Mouse (Mus musculus) kidney, embryonic 16.5 days (tissue): ENCODE results near the gene Nrf1. TPM values are rescaled to one million over a fixed set of nuclear protein-coding genes. Genes with fewer than 3 reads are reported as not detected.
A peak's percentile ranks its signal among the peaks of the same experiment; 100 is the strongest.

Experiments
- ATAC-seq: fragments of 200-750 bp; cut with Nextera tagmentation; 2 replicates; pipeline ENCODE4 v1.8.0; 2017; ENCODE audit warnings: moderate TSS enrichment; ENCODE audit not compliant: low FRiP score, low TSS enrichment
- H3K27ac ChIP-seq: fragments of 300-500 bp; sonication (generic); 2 replicates; pipeline ENCODE4 v1.5.1; 2014; ENCODE audit warnings: low read length
- H3K27me3 ChIP-seq: fragments of 300-500 bp; sonication (generic); 2 replicates; pipeline ENCODE4 v1.6.1; 2014; ENCODE audit warnings: low read length, control low read depth, mixed read lengths; ENCODE audit not compliant: insufficient read depth
- H3K36me3 ChIP-seq: fragments of 300-500 bp; sonication (generic); 2 replicates; pipeline ENCODE4 v1.6.1; 2014; ENCODE audit warnings: low read length, control low read depth, mixed read lengths; ENCODE audit not compliant: insufficient read depth
- H3K4me1 ChIP-seq: fragments of 300-500 bp; sonication (generic); 2 replicates; pipeline ENCODE4 v1.6.1; 2014; ENCODE audit warnings: low read length, control low read depth, mixed read lengths; ENCODE audit not compliant: insufficient read depth
- H3K4me2 ChIP-seq: fragments of 300-500 bp; sonication (generic); replicated peaks from 2 replicates; pipeline ENCODE4 v1.6.1; 2014; ENCODE audit warnings: low read depth, low read length
- H3K4me3 ChIP-seq: fragments of 300-500 bp; sonication (generic); 2 replicates; pipeline ENCODE4 v1.5.1; 2014; ENCODE audit warnings: mild to moderate bottlenecking, low read length
- H3K9ac ChIP-seq: fragments of 300-500 bp; sonication (generic); replicated peaks from 2 replicates; pipeline ENCODE4 v1.6.1; 2014; ENCODE audit warnings: low read length
- H3K9me3 ChIP-seq: fragments of 300-500 bp; sonication (generic); 2 replicates; pipeline ENCODE4 v1.6.1; 2016; ENCODE audit warnings: low read length, control low read depth
- WGBS: fragments of 180-500 bp; shearing (Covaris S2); extraction: QIAGEN DNeasy Blood & Tissue Kit; methylation state at CpG from one replicate; pipeline ENCODE4 v1.1.7; 2014; 5-methylcytosine and 5-hydroxymethylcytosine counted together
- polyA plus RNA-seq: library from polyadenylated mRNA; unstranded; fragments of >200 nt; fragmentation: Nextera tagmentation; extraction: Ambion mirVana; gene quantifications from 2 replicates; pipeline ENCODE4 v1.2.1, GENCODE M21; 2015

Nrf1 gene
- polyA plus RNA-seq, 1 experiment from 2014 or later = 68.2 TPM

- Histone ChIP-seq H3K36me3 (no peaks in the 10 kb centered on the region), H3K4me1 (0 out of 2 replicates have a peak, but pooled peaks cover 5% of the 10 kb centered on the region), H3K27me3 (no peaks in the 10 kb centered on the region), H3K4me3 (no peak overlapping the region), H3K9me3 (no peaks in the 10 kb centered on the region), H3K9ac (no peak overlapping the region), H3K27ac (no peak overlapping the region), H3K4me2 (peak overlapping the region; percentile 7)
- 31% methylated on average over 10 of the region's 10 CpGs for WGBS
- no peak; the same call in 1 of the 2 replicates for ATAC-seq
Measured at GRCm38 (mm10) chr6:30026799-30027198, 21.0 kb upstream of the Nrf1 start.

- no peaks in the 10 kb centered on the region for H3K27me3 ChIP-seq
- no peak overlapping the region for H3K4me2 ChIP-seq
- H3K9me3 ChIP-seq = no peaks in the 10 kb centered on the region
- no peaks in the 10 kb centered on the region for H3K36me3 ChIP-seq
- H3K27ac ChIP-seq = no peak overlapping the region
- 0 out of 2 replicates have a peak, but pooled peaks cover 5% of the 10 kb centered on the region for H3K4me1 ChIP-seq
- H3K9ac ChIP-seq = no peak overlapping the region
- no peak for ATAC-seq
- 84% methylated on average over 4 of the region's 4 CpGs for WGBS
- no peak overlapping the region for H3K4me3 ChIP-seq
Measured at GRCm38 (mm10) chr6:30028358-30028757, 19.4 kb upstream of the Nrf1 start.

- no peak for ATAC-seq
- Histone ChIP-seq H3K9me3 (no peaks in the 10 kb centered on the region), H3K4me3 (no peak overlapping the region), H3K27me3 (no peaks in the 10 kb centered on the region), H3K27ac (no peak overlapping the region), H3K4me1 (no peaks in the 10 kb centered on the region), H3K4me2 (no peak overlapping the region), H3K9ac (no peak overlapping the region), H3K36me3 (no peaks in the 10 kb centered on the region)
- WGBS = 74% methylated on average over 4 of the region's 4 CpGs
Measured at GRCm38 (mm10) chr6:30035112-30035511, 12.7 kb upstream of the Nrf1 start.

- no peak overlapping the region for H3K27ac ChIP-seq
- H3K4me1 ChIP-seq = no peaks in the 10 kb centered on the region
- no peaks in the 10 kb centered on the region for H3K27me3 ChIP-seq
- no peak overlapping the region for H3K9ac ChIP-seq
- H3K36me3 ChIP-seq = no peaks in the 10 kb centered on the region
- H3K4me2 ChIP-seq = no peak overlapping the region
- ATAC-seq = no peak
- no peaks in the 10 kb centered on the region for H3K9me3 ChIP-seq
- 13% methylated on average over 1 of the region's 1 CpGs for WGBS
- no peak overlapping the region for H3K4me3 ChIP-seq
Measured at GRCm38 (mm10) chr6:30041498-30041897, 6.3 kb upstream of the Nrf1 start.

- ATAC-seq = no peak
- WGBS = 79% methylated on average over 3 of the region's 3 CpGs
- Histone ChIP-seq H3K4me1 (no peaks in the 10 kb centered on the region), H3K4me3 (no peak overlapping the region), H3K9me3 (no peaks in the 10 kb centered on the region), H3K9ac (no peak overlapping the region), H3K27ac (no peak overlapping the region), H3K4me2 (no peak overlapping the region), H3K36me3 (no peaks in the 10 kb centered on the region), H3K27me3 (no peaks in the 10 kb centered on the region)
Measured at GRCm38 (mm10) chr6:30042483-30042882, 5.3 kb upstream of the Nrf1 start.

GRCm38 (mm10) chr6:30048163-30048500 lies 344 bp downstream of the Nrf1 start:
- H3K9ac ChIP-seq = peak overlapping the region; percentile 99
- ATAC-seq = peak; percentile 81; the same call in 1 of the 2 replicates
- H3K9me3 ChIP-seq = no peaks in the 10 kb centered on the region
- peak overlapping the region; percentile 87 for H3K4me2 ChIP-seq
- no peaks in the 10 kb centered on the region for H3K27me3 ChIP-seq
- WGBS = under 1% methylated on average over 22 of the region's 45 CpGs
- peaks cover 27% of the 10 kb centered on the region for H3K4me1 ChIP-seq
- peak overlapping the region; percentile 93 for H3K4me3 ChIP-seq
- peak overlapping the region; percentile 100 for H3K27ac ChIP-seq
- no peaks in the 10 kb centered on the region for H3K36me3 ChIP-seq

- under 1% methylated on average over 54 of the region's 54 CpGs for WGBS
- peak overlapping the region; percentile 87 for H3K4me2 ChIP-seq
- H3K4me3 ChIP-seq = peak overlapping the region; percentile 93
- peak overlapping the region; percentile 99 for H3K9ac ChIP-seq
- H3K27ac ChIP-seq = peak overlapping the region; percentile 100
- peak; percentile 44 for ATAC-seq
- H3K36me3 ChIP-seq = no peaks in the 10 kb centered on the region
- no peaks in the 10 kb centered on the region for H3K27me3 ChIP-seq
- H3K9me3 ChIP-seq = no peaks in the 10 kb centered on the region
- peaks cover 27% of the 10 kb centered on the region for H3K4me1 ChIP-seq
Measured at GRCm38 (mm10) chr6:30048501-30049353, 939 bp downstream of the Nrf1 start.

- Histone ChIP-seq H3K4me1 (peaks cover 27% of the 10 kb centered on the region), H3K4me3 (no peak overlapping the region), H3K4me2 (no peak overlapping the region), H3K9me3 (no peaks in the 10 kb centered on the region), H3K36me3 (no peaks in the 10 kb centered on the region), H3K27me3 (no peaks in the 10 kb centered on the region), H3K9ac (no peak overlapping the region), H3K27ac (0 out of 2 replicates have a peak overlapping the region, but pooled peaks have one; percentile 17)
- no peak for ATAC-seq
- WGBS = 95% methylated on average over 1 of the region's 1 CpGs
Measured at GRCm38 (mm10) chr6:30053116-30053515, 5.3 kb downstream of the Nrf1 start.

- no peaks in the 10 kb centered on the region for H3K27me3 ChIP-seq
- WGBS = 94% methylated on average over 2 of the region's 2 CpGs
- H3K9ac ChIP-seq = no peak overlapping the region
- no peak overlapping the region for H3K27ac ChIP-seq
- no peak overlapping the region for H3K4me2 ChIP-seq
- no peak for ATAC-seq
- H3K9me3 ChIP-seq = no peaks in the 10 kb centered on the region
- H3K4me3 ChIP-seq = no peak overlapping the region
- no peaks in the 10 kb centered on the region for H3K36me3 ChIP-seq
- H3K4me1 ChIP-seq = no peaks in the 10 kb centered on the region
Measured at GRCm38 (mm10) chr6:30062544-30062943, 14.8 kb downstream of the Nrf1 start.

GRCm38 (mm10) chr6:30065369-30065768 lies 17.6 kb downstream of the Nrf1 start:
- Histone ChIP-seq H3K4me1 (no peaks in the 10 kb centered on the region), H3K9me3 (no peaks in the 10 kb centered on the region), H3K9ac (no peak overlapping the region), H3K27me3 (no peaks in the 10 kb centered on the region), H3K4me2 (no peak overlapping the region), H3K27ac (no peak overlapping the region), H3K36me3 (no peaks in the 10 kb centered on the region), H3K4me3 (no peak overlapping the region)
- WGBS = 78% methylated on average over 2 of the region's 2 CpGs
- ATAC-seq = no peak
